Mouse (Mus musculus): ENCODE measurements around the gene B3gnt5.
A peak's percentile ranks its signal among the peaks of the same experiment; 100 is the strongest.
"Not testable (repeated sequence)": the region's sequence is repeated elsewhere in the genome, so short reads cannot be mapped to it uniquely, and the experiment has no call there.

B3gnt5 gene

DNA sequence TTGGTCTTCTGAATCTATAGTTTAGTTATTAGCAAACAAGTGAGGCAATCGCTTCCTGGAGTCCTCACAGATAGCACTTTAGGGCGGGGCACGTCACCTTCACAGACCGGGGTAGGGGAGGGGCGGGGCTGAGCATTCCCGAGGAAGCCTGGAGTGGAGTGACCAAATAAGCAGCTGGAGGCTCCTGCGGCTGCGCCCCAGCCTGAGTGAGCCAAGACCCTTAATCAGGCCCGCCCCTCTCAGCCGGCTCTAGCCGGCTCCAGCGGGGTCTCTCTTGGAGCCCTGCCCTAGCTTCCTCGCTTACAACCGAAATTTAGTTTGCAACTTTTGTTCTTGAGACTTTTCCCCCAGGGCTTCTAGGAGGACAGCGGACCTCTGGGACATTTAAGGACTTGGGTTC lies at the start of gene B3gnt5:
Gene B3gnt5, plus strand, starts transcription at position 135 of the 400 bp plus-strand sequence.
- peak; percentile 36 for DNase-seq (ENCODE audit: low read depth, low spot score)

GRCm38 (mm10) chr16:19720959-19721358 lies 39.0 kb upstream of the B3gnt5 start:
- DNase-seq (ENCODE audit: low read depth, low spot score), result no peak

DNA sequence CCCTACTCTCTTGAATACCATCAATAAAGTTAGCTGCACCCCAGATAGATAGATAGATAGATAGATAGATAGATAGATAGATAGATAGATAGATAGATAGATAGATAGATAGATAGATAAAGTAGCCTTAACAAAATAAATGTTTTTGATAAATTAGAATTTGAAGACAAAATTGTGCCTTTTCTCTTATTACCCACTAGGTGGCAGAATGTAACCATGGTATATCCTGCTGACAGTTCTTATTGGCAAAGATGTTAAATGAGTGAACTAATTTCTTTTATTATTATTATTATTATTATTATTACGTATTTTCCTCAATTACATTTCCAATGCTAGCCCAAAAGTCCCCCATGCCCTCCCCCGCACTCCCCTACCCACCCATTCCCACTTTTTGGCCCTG lies 35.9 kb upstream of the B3gnt5 start:
- not testable (repeated sequence) for DNase-seq (ENCODE audit: low read depth, low spot score)

GRCm38 (mm10) chr16:19732896-19733295 lies 27.1 kb upstream of the B3gnt5 start:
- no peak for DNase-seq (ENCODE audit: low read depth, low spot score)

DNA sequence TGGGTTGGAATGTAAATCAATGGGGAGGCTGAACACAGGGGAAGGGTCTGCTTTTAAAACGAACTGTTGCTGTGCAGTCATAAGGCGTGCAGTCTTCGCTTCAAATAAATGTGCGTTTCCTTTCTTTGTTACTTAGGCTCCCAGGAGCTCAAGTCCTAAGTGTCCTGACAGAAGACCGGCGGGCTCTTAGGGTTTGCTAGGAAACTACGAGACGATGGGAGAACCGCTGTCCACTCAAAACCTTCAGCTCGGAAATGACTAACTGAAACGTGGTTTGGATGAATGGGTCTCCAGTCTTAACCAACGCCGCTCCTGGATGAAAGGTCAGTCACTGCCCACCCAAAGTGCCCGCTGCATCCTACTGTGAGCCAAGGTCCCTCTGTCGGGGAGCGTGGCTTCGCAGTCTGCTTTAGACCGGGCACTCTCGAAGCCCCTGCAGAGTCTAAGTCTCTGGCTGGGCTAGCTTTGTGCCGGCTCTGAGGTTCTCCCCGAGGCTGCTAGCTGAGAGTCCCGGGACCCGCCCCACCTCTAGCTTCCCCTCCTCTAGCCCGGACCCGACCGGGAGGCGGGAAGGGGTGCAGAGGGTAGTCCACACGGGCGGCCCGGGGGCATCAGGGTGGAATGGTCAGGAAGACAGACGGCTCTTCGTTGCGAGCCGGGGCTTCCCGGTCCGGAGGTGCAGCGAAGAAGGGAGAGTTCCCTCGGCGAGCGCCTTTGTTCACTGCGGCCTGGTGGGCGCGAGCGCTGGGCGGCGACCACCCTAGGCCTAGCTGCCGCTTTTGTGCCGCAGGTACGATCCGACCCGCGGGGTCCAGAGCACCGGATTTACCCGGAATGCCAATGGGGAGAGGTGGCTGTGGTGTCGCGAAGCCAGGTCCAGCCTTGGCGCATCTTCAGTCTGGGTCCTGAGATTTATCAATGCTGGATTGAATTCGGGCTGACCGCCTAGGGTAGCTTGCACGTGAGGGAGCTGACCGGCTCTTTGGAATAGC lies 793 bp downstream of the B3gnt5 start:
- DNase-seq (ENCODE audit: low read depth, low spot score), result peak; percentile 28

GRCm38 (mm10) chr16:19761691-19762090 lies 1.7 kb downstream of the B3gnt5 start:
- DNase-seq (ENCODE audit: low read depth, low spot score), result no peak

DNA sequence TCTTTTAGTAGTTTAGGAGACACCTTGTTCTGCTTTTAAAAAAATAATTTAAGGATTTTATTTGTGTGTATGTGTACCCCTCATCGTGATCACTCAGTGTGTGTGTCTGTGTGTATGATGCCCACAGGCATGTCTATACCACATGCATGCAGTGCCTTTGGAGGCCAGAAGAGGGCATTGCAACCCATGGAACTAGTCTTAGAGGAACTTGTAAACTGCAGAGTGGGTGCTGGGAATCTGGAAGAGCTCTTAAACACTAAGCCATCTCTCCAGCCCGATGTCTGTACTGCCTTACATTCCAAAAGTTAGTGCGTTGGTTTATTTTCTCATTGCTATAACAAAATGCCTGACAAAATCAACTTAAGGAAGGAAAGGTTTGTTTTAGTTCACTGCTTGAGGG lies 6.1 kb downstream of the B3gnt5 start:
- DNase-seq (ENCODE audit: low read depth, low spot score), result no peak

DNA sequence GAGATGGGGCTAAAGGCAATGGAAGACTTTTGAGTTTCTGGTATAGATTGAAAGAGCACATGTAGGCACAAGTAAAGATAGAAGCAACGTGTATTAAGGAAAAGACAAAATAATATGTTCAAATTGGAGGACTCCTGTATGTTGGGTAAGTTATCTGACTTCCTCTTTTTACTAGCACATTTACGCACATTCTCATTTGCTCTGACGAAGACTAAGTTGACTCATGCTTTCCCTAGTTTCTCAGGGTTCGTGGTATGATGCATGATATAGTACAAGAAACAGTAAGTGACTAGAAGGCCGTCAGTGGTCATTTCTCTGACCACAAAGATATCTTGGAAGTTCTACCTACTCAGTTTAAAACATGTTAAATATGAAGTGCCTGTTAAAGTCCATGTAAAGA lies 8.0 kb downstream of the B3gnt5 start:
- DNase-seq (ENCODE audit: low read depth, low spot score), result no peak

DNA sequence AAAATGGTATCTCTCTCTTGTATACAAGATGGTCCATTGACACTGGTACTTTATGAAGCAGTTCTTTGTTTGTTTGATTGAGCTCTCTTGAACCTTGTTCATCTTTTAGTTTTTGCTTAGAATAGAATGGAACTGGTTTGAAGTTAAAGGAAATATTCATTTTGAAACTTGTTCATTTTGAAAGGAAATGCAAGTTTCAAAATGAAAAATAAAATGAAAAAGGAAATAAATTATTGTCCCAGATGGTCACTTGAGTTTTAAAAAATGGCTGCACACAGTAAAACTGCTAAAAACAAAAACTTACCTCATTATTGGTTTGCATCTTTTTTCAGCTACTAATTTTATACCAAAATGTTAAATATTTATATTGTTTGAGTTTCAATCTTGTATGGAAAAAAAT lies 12.0 kb downstream of the B3gnt5 start:
- no peak for DNase-seq (ENCODE audit: low read depth, low spot score)

GRCm38 (mm10) chr16:19786386-19787090 lies 26.5 kb downstream of the B3gnt5 start:
- DNase-seq (ENCODE audit: low read depth, low spot score), result no peak

DNA sequence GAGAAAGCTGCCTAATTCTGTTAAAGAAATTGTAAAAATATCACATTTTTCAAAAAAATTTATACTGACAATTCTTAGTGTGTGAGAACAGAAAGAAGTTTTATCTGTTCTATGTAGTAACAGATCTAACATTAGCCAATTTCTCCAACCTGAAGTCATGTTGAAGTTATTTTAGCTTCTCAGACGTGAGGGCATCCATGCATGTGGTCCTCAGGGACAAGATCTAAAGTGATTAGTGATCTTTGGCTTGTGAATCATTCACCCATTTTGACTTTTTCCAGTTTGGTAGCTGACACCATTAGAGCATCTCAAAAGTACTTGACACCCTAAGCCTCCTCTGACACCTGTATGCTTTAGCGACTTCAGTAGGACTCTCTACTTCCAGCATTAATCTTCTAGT lies 29.9 kb downstream of the B3gnt5 start:
- DNase-seq (ENCODE audit: low read depth, low spot score), result no peak

DNA sequence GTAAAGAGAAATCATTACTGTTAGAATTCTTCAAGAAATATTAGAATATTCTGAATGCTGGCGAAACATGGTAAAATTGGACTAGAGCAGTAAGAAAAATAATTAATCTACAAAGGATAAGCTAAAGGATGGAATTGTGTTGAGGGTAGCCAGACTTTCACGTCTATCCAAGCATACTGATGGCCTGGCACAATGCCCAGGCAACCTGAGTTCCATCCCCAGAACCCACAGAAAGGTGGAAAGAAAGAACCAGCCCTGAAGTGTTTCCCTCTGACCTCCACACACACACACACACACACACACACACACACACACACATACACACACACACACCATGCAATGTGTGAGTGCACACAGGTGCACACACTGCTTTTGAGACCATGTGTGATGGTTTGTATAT lies 58.8 kb downstream of the B3gnt5 start:
- no peak for DNase-seq (ENCODE audit: low read depth, low spot score)

Data from brain, embryonic 18.5 days (tissue).